Mouse (Mus musculus) hindbrain, embryonic 11.5 days (tissue): ENCODE data around the gene Coq2. TPM values are rescaled to one million over a fixed set of nuclear protein-coding genes. Genes with fewer than 3 reads are reported as not detected.

Source experiments
- ATAC-seq: fragments of 200-750 bp; cut with Nextera tagmentation; 2 replicates; pipeline ENCODE4 v1.8.0; 2017; ENCODE audit warnings: mild to moderate bottlenecking, moderate TSS enrichment, moderate library complexity; ENCODE audit not compliant: low FRiP score
- DNase-seq: peaks from one replicate; pipeline ENCODE4 v3.0.0-alpha.2; 2015; ENCODE audit warnings: low spot score
- H3K27ac ChIP-seq: fragments of 300-500 bp; sonication (generic); 2 replicates; pipeline ENCODE4 v1.5.1; 2014; ENCODE audit warnings: mild to moderate bottlenecking, low read depth, low read length
- H3K27me3 ChIP-seq: fragments of 300-500 bp; sonication (generic); 2 replicates; pipeline ENCODE4 v1.6.1; 2014; ENCODE audit warnings: mild to moderate bottlenecking, low read length, moderate library complexity, mixed read lengths; ENCODE audit not compliant: control insufficient read depth, insufficient read depth
- H3K36me3 ChIP-seq: fragments of 300-500 bp; sonication (generic); 2 replicates; pipeline ENCODE4 v1.6.1; 2014; ENCODE audit warnings: mild to moderate bottlenecking, low read length, moderate library complexity, mixed read lengths; ENCODE audit not compliant: control insufficient read depth, insufficient read depth
- H3K4me1 ChIP-seq: fragments of 300-500 bp; sonication (generic); replicated peaks from 2 replicates; pipeline ENCODE4 v1.6.1; 2014; ENCODE audit warnings: low read length, mixed read lengths; ENCODE audit not compliant: control insufficient read depth, insufficient read depth
- H3K4me2 ChIP-seq: fragments of 300-500 bp; sonication (generic); replicated peaks from 2 replicates; pipeline ENCODE4 v1.6.1; 2014; ENCODE audit warnings: mild to moderate bottlenecking, low read depth, low read length
- H3K4me3 ChIP-seq: fragments of 300-500 bp; sonication (generic); 2 replicates; pipeline ENCODE4 v1.5.1; 2014; ENCODE audit warnings: low read depth, low read length
- H3K9ac ChIP-seq: fragments of 300-500 bp; sonication (generic); 2 replicates; pipeline ENCODE4 v1.6.1; 2014; ENCODE audit warnings: low read depth, low read length
- H3K9me3 ChIP-seq: fragments of 300-500 bp; sonication (generic); 2 replicates; pipeline ENCODE4 v1.6.1; 2016; ENCODE audit warnings: low read length; ENCODE audit not compliant: control insufficient read depth
- WGBS: fragments of 180-500 bp; shearing (Covaris S2); extraction: QIAGEN DNeasy Blood & Tissue Kit; methylation state at CpG from one replicate; pipeline ENCODE4 v1.1.7; 2014; 5-methylcytosine and 5-hydroxymethylcytosine counted together
- polyA plus RNA-seq: library from polyadenylated mRNA; unstranded; fragments of >200 nt; fragmentation: Nextera tagmentation; extraction: Ambion mirVana; gene quantifications from 2 replicates; pipeline ENCODE4 v1.2.1, GENCODE M21; 2014

The Coq2 gene
- polyA plus RNA-seq, 1 experiment from 2014 or later = 48.4 TPM

DNA sequence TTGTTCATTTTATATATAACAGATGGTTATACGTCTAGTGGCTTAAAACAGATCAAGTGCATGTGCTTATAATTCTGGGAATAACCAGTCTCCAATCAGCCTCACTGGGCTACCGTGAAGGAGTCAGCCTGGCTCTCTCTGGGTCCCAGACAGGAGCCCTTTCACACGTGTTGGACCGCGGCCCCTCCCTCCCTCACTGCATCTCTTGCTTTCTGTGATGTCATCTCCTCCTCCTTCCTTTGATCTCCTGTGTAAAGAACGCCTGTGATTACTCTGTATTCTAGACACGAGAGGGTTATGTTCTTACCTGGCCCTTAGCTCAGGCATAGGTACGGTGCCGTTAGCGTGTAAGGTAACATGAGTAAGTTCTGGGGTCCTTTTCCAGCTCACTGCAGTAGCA is 23.5 kb downstream of the Coq2 start:
- DNase-seq = no peak
- no peaks in the 10 kb centered on the region for H3K9me3 ChIP-seq
- no peak overlapping the region for H3K9ac ChIP-seq
- ATAC-seq = no peak
- H3K27ac ChIP-seq = no peak overlapping the region
- no peaks in the 10 kb centered on the region for H3K36me3 ChIP-seq
- no peak overlapping the region for H3K4me2 ChIP-seq
- no peaks in the 10 kb centered on the region for H3K27me3 ChIP-seq
- 85% methylated on average over 10 of the region's 10 CpGs for WGBS
- no peaks in the 10 kb centered on the region for H3K4me1 ChIP-seq
- H3K4me3 ChIP-seq = no peak overlapping the region

GRCm38 (mm10) chr5:100650969-100651368 is 24.0 kb downstream of the Coq2 start:
- WGBS = 85% methylated on average over 7 of the region's 7 CpGs
- Histone ChIP-seq H3K4me2 (no peak overlapping the region), H3K4me1 (no peaks in the 10 kb centered on the region), H3K9me3 (no peaks in the 10 kb centered on the region), H3K27ac (no peak overlapping the region), H3K4me3 (no peak overlapping the region), H3K9ac (no peak overlapping the region), H3K27me3 (no peaks in the 10 kb centered on the region), H3K36me3 (no peaks in the 10 kb centered on the region)
- ATAC-seq (no peak), DNase-seq (no peak)

GRCm38 (mm10) chr5:100648546-100648945 is 26.4 kb downstream of the Coq2 start:
- H3K9me3 ChIP-seq = no peaks in the 10 kb centered on the region
- H3K36me3 ChIP-seq = no peaks in the 10 kb centered on the region
- no peak overlapping the region for H3K9ac ChIP-seq
- 52% methylated on average over 6 of the region's 6 CpGs for WGBS
- no peak overlapping the region for H3K4me3 ChIP-seq
- H3K4me2 ChIP-seq = no peak overlapping the region
- ATAC-seq = no peak
- no peak for DNase-seq
- no peak overlapping the region for H3K27ac ChIP-seq
- no peaks in the 10 kb centered on the region for H3K4me1 ChIP-seq
- no peaks in the 10 kb centered on the region for H3K27me3 ChIP-seq

DNA sequence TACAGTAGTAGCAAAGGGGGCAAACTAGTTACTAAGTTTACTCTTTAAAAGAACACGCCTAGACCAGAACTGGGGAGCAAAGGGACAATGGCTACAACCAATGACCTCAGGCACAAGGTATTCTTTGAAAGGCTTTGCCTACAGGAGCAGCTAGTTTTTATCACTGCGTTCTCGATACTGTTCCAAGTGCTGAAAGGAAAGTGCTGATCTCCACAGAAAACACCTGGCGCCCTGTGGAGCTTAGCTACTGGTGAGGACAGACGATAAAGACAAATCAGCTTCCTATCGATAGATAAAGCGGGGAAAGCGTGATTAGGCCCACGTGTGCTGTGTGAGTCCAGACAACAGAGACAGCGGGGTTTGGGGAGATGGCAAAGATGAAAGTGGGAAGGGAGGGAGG is 26.9 kb downstream of the Coq2 start:
- no peaks in the 10 kb centered on the region for H3K4me1 ChIP-seq
- no peaks in the 10 kb centered on the region for H3K27me3 ChIP-seq
- no peak overlapping the region for H3K4me3 ChIP-seq
- ATAC-seq (no peak), DNase-seq (no peak)
- H3K9me3 ChIP-seq = no peaks in the 10 kb centered on the region
- H3K27ac ChIP-seq = no peak overlapping the region
- no peak overlapping the region for H3K9ac ChIP-seq
- H3K36me3 ChIP-seq = no peaks in the 10 kb centered on the region
- H3K4me2 ChIP-seq = no peak overlapping the region
- WGBS = 65% methylated on average over 10 of the region's 10 CpGs

DNA sequence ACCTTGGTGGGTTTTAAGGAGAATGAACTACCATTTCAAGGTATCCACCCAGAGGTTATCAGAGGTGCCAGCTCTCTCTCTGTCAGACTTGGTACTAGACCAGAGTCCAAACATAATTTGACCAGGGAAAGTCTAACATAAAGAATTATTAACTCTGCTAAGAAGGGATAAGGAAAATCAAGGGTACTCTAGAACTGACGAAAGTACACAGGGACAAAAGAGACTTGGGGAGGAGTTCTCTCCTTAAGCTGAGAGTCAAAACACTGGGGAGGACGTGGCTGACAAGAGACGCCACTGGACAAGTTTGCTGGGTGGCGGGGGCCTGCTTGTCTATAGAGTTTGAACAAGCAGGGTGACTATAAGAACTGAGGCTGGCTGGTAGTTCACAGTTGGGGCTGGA is 28.4 kb downstream of the Coq2 start:
- Histone ChIP-seq H3K4me3 (no peak overlapping the region), H3K36me3 (no peaks in the 10 kb centered on the region), H3K4me1 (no peaks in the 10 kb centered on the region), H3K4me2 (no peak overlapping the region), H3K9me3 (no peaks in the 10 kb centered on the region), H3K27me3 (no peaks in the 10 kb centered on the region), H3K9ac (no peak overlapping the region), H3K27ac (no peak overlapping the region)
- DNase-seq = no peak
- no peak for ATAC-seq
- 82% methylated on average over 4 of the region's 4 CpGs for WGBS

GRCm38 (mm10) chr5:100643991-100644535 is 30.9 kb downstream of the Coq2 start:
- ATAC-seq (no peak), DNase-seq (no peak)
- Histone ChIP-seq H3K4me2 (no peak overlapping the region), H3K36me3 (no peaks in the 10 kb centered on the region), H3K27me3 (no peaks in the 10 kb centered on the region), H3K27ac (no peak overlapping the region), H3K4me1 (no peaks in the 10 kb centered on the region), H3K9ac (no peak overlapping the region), H3K4me3 (no peak overlapping the region), H3K9me3 (no peaks in the 10 kb centered on the region)
- WGBS = 83% methylated on average over 7 of the region's 7 CpGs

GRCm38 (mm10) chr5:100643253-100643990 is 31.5 kb downstream of the Coq2 start:
- H3K27me3 ChIP-seq = no peaks in the 10 kb centered on the region
- no peaks in the 10 kb centered on the region for H3K4me1 ChIP-seq
- DNase-seq (no peak), ATAC-seq (no peak)
- H3K4me3 ChIP-seq = no peak overlapping the region
- no peak overlapping the region for H3K9ac ChIP-seq
- WGBS = 82% methylated on average over 12 of the region's 12 CpGs
- H3K27ac ChIP-seq = no peak overlapping the region
- no peaks in the 10 kb centered on the region for H3K36me3 ChIP-seq
- H3K9me3 ChIP-seq = no peaks in the 10 kb centered on the region
- H3K4me2 ChIP-seq = no peak overlapping the region

DNA sequence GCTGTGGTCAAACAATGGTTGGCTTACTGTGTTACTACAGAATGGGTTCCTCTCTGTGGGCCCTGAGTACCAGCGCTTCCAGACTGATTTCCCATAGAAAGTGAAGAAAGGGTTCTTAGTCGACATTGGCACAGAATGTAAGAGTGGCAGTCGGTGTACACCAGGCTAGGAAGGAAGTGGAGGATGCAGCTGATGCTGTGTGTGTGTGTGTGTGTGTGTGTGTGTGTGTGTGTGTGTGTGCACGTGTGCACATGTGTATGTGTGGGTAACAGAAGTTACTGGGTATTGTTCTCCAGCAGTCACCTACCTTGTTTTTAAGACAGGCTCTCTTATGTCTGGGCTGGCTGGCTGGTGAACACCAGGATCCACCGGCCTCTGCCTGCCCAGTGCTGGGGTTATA is 32.6 kb downstream of the Coq2 start:
- Histone ChIP-seq H3K4me2 (no peak overlapping the region), H3K9ac (no peak overlapping the region), H3K27me3 (no peaks in the 10 kb centered on the region), H3K4me3 (no peak overlapping the region), H3K9me3 (no peaks in the 10 kb centered on the region), H3K27ac (no peak overlapping the region), H3K36me3 (no peaks in the 10 kb centered on the region), H3K4me1 (no peaks in the 10 kb centered on the region)
- no peak for DNase-seq
- ATAC-seq = no peak
- WGBS = 81% methylated on average over 5 of the region's 5 CpGs

DNA sequence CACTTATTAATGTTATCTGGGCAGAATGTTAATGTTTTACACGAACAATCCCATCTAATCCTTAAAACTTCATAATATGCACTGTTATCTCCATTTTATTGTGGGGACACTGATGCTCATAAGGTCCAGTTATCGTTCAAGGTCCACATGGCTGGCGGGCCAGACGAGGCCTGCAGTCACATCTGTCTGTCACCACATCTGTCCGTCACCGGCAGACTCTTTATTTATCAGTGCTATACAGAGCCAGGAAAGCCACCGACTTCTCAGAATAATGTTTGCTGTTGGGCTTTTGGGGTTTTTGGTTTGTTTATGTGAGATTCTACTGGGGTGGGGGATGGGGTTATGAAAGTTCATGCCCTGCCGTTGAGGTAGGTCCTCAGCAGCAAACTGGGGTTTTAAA is 36.5 kb downstream of the Coq2 start:
- Histone ChIP-seq H3K9ac (no peak overlapping the region), H3K4me3 (no peak overlapping the region), H3K36me3 (no peaks in the 10 kb centered on the region), H3K4me1 (no peaks in the 10 kb centered on the region), H3K9me3 (no peaks in the 10 kb centered on the region), H3K4me2 (no peak overlapping the region), H3K27ac (no peak overlapping the region), H3K27me3 (no peaks in the 10 kb centered on the region)
- 87% methylated on average over 8 of the region's 8 CpGs for WGBS
- DNase-seq (no peak), ATAC-seq (no peak)
